Mouse (Mus musculus) hindbrain, embryonic 13.5 days (tissue): Measurements from ENCODE around the gene St6galnac1. TPM values are rescaled to one million over a fixed set of nuclear protein-coding genes. Genes with fewer than 3 reads are reported as not detected.

Experiments
- ATAC-seq: fragments of 200-750 bp; cut with Nextera tagmentation; 2 replicates; pipeline ENCODE4 v1.8.0; 2017; ENCODE audit warnings: moderate TSS enrichment; ENCODE audit not compliant: low FRiP score
- H3K27ac ChIP-seq: fragments of 300-500 bp; sonication (generic); 2 replicates; pipeline ENCODE4 v1.5.1; 2015; ENCODE audit warnings: inconsistent platforms, mild to moderate bottlenecking, moderate library complexity
- H3K27me3 ChIP-seq: fragments of 300-500 bp; sonication (generic); 2 replicates; pipeline ENCODE4 v1.6.1; 2015; ENCODE audit warnings: mild to moderate bottlenecking, inconsistent platforms
- H3K36me3 ChIP-seq: fragments of 300-500 bp; sonication (generic); 2 replicates; pipeline ENCODE4 v1.6.1; 2015; ENCODE audit warnings: mild to moderate bottlenecking, inconsistent platforms
- H3K4me1 ChIP-seq: fragments of 300-500 bp; sonication (generic); replicated peaks from 2 replicates; pipeline ENCODE4 v1.6.1; 2015; ENCODE audit warnings: inconsistent platforms
- H3K4me2 ChIP-seq: fragments of 300-500 bp; sonication (generic); 2 replicates; pipeline ENCODE4 v1.6.1; 2015; ENCODE audit warnings: inconsistent platforms, mild to moderate bottlenecking, moderate library complexity
- H3K4me3 ChIP-seq: fragments of 300-500 bp; sonication (generic); 2 replicates; pipeline ENCODE4 v1.5.1; 2015; ENCODE audit warnings: mild to moderate bottlenecking, inconsistent platforms
- H3K9ac ChIP-seq: fragments of 300-500 bp; sonication (generic); 2 replicates; pipeline ENCODE4 v1.6.1; 2015; ENCODE audit warnings: mild to moderate bottlenecking, inconsistent platforms
- H3K9me3 ChIP-seq: fragments of 300-500 bp; sonication (generic); 2 replicates; pipeline ENCODE4 v1.6.1; 2016; ENCODE audit warnings: inconsistent platforms
- WGBS: fragments of 180-500 bp; shearing (Covaris S2); methylation state at CpG from one replicate; pipeline ENCODE4 v1.1.7; 2015; 5-methylcytosine and 5-hydroxymethylcytosine counted together
- polyA plus RNA-seq: library from polyadenylated mRNA; unstranded; fragments of >200 nt; fragmentation: Nextera tagmentation; extraction: Ambion mirVana; gene quantifications from 2 replicates; pipeline ENCODE4 v1.2.1, GENCODE M21; 2015

The St6galnac1 gene
- polyA plus RNA-seq, 1 experiment from 2014 or later = not detected

DNA sequence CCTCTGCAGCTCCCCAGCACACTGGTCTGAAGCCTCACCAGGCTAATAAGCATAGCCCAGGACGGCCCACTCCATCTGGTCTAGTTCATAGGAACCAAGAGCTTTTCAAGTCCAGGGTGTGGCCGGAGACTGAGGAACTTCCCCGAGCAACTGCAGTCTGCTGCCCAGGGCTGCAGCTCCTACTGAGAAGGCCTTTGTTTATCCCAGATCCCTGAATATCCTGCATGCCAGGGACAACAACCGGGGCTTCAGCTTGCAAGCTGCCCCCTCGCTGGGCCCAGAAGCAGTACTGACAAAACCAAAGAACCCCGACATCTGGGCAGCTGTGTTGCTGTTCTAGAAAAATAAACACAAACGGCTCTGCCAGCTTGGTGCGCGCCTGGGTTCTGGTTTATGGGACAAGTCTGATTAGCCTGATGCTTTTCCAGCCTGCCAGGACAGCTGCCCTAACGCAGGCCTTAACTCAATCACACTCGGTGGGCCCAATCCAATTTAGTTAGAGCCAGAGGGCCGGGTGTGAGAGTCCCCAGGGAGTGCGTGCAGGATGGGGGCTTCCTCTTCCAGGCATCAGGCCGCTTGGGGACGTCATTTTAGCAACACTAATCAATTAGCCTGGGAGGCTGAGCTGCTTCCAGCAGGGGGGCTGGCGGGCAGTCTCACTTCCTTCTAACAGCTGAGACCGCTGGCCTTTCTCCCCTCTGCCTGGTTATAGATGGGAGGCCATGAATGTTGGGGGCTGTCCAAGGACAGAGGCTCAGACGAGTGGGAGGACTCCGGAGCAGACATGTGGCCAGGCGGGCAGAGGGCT is 39.0 kb upstream of the St6galnac1 start:
- Histone ChIP-seq H3K9ac (peak overlapping the region; percentile 61), H3K27ac (peak overlapping the region; percentile 100), H3K4me2 (peak overlapping the region; percentile 32), H3K36me3 (no peaks in the 10 kb centered on the region), H3K9me3 (no peaks in the 10 kb centered on the region), H3K4me3 (no peak overlapping the region), H3K27me3 (no peaks in the 10 kb centered on the region), H3K4me1 (peaks cover 84% of the 10 kb centered on the region)
- ATAC-seq = no peak
- WGBS = 3% methylated on average over 20 of the region's 20 CpGs

DNA sequence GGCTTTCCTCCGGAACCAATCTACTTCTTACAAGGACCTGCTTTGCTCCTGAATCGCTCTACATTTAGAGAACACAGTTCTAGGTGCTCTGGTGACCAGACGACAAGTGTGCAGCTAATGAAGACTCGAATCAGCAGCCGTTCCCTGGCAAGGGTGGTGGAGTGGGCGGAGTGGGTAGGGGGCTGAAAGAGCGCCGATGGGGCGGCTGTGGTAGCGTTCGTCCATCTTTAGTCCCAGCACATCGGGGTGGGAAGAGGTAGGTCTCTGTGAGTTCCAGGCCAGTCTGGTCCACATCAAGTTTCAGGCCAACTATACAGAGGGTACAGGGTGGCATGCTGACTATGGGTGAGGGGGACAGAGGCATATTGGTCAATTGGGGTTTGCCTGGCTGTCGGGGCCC is 38.3 kb upstream of the St6galnac1 start:
- Histone ChIP-seq H3K9ac (peak overlapping the region; percentile 61), H3K36me3 (no peaks in the 10 kb centered on the region), H3K27me3 (no peaks in the 10 kb centered on the region), H3K4me1 (peaks cover 83% of the 10 kb centered on the region), H3K4me2 (peak overlapping the region; percentile 32), H3K27ac (peak overlapping the region; percentile 100), H3K9me3 (no peaks in the 10 kb centered on the region), H3K4me3 (no peak overlapping the region)
- ATAC-seq = no peak
- WGBS = 57% methylated on average over 13 of the region's 13 CpGs

DNA sequence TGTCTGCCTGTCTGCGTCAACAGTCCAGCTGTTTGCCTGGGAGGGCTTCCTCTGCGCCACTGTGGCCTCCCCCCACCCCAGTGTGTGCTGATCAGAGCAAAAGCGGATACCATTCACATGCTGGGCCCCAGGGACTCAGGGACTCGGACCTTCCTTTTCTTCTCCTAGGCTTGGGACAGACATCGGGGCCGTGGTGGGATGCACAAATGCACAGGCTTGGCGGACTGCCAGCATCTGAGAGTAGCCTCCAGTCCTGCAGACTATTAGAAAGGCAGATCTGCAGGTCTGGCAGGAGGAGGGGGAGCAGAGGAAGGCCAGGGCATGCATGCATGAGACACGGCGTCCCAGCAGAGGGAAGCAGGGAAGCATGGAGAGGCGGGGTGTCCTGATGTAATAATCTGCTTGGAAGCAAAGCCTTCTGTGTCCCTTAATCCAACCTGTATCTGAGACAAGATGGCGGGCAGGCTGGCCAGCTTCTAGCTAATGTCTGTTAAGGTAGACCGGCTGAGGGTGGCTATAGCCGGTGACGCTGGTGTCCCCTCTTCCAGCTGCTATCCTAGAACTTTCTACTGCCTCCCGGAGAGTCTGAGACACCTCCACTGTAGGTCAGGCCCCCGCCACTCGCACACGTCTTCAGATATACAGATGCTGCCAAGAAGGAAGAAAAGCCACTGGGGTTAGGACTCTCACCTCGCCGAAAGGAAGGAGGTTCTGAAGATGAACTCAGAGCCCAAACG is 37.7 kb upstream of the St6galnac1 start:
- WGBS = 31% methylated on average over 21 of the region's 21 CpGs
- 0 out of 2 replicates have a peak, but pooled peaks have one; percentile 5 for ATAC-seq
- Histone ChIP-seq H3K4me1 (peaks cover 85% of the 10 kb centered on the region), H3K9me3 (no peaks in the 10 kb centered on the region), H3K9ac (peak overlapping the region; percentile 61), H3K36me3 (no peaks in the 10 kb centered on the region), H3K4me3 (no peak overlapping the region), H3K27me3 (no peaks in the 10 kb centered on the region), H3K4me2 (peak overlapping the region; percentile 32; the same call in 1 of the 2 replicates), H3K27ac (peak overlapping the region; percentile 100)

DNA sequence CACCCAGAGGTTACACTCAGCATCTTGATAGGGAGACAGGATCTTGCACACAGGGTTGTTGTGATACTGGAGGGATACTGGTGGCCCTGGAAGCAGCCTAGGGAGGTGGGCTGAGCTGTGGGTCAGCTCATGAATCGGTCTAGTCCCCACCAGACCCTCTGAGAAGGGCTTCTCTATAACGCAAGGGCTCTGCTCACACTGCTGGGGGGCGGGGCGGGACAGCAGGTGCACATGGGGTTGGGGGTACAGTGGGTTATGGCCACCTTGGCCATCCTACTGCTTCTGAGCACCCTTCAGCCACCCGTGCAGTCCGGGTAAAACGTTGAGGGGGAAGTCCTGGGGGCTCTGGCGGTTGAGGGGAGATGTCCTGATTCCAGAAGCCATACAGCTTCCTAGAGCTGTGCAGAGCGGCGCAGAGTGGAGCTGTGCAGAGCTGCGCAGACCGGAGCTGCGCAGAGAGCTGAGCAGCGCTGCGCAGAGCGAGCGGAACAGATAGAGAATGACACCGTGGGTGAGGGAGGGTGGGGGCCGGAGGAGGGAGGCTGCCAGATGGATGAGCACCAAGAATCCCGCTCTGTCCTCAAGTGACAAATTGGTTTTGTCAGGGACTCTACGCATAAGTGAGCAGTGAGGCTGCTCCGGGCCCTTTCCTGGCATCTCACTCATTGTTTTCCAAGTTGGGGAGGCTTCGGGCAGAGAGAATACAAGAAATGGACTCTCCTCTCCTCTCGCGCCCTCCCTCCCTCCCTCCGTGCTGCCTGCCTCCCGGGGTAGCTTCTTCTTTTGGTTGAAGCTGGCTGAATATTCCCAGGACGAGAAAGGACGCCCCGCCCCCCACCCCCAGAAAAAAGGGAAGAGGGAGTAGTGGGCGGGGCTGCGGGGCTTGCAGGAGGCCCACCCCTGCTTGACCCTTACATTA is 35.9 kb upstream of the St6galnac1 start:
- Histone ChIP-seq H3K27me3 (no peaks in the 10 kb centered on the region), H3K4me3 (peak overlapping the region; percentile 27), H3K27ac (peak overlapping the region; percentile 100), H3K9me3 (no peaks in the 10 kb centered on the region), H3K36me3 (no peaks in the 10 kb centered on the region), H3K4me1 (peaks cover 84% of the 10 kb centered on the region), H3K4me2 (peak overlapping the region; percentile 59), H3K9ac (peak overlapping the region; percentile 75)
- peak; percentile 93 for ATAC-seq
- 3% methylated on average over 32 of the region's 32 CpGs for WGBS

DNA sequence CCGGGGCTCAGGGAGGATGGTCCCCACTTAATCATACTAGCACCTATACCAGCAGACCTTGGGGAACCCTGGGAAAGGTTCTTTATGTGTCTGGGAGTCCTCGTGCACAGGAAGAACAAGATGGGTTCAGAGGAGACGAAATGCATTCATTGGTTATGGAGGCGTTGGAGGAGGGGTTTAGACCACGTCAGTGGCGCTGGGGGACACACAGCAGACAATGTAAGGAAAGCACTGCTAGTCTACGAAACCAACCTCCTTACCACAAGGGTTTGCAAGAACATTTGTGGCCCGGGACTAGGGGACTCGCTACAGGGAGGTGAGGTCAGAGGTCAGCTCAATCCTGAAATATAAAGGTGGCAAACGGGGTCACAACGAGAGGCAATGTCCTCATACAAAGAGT is 35.2 kb upstream of the St6galnac1 start:
- peak; percentile 21; the same call in 1 of the 2 replicates for ATAC-seq
- peak overlapping the region; percentile 100 for H3K27ac ChIP-seq
- peak overlapping the region; percentile 59 for H3K4me2 ChIP-seq
- WGBS = 28% methylated on average over 11 of the region's 11 CpGs
- no peaks in the 10 kb centered on the region for H3K9me3 ChIP-seq
- H3K4me1 ChIP-seq = peaks cover 80% of the 10 kb centered on the region
- peak overlapping the region; percentile 75 for H3K9ac ChIP-seq
- H3K27me3 ChIP-seq = no peaks in the 10 kb centered on the region
- H3K4me3 ChIP-seq = no peak overlapping the region
- no peaks in the 10 kb centered on the region for H3K36me3 ChIP-seq

DNA sequence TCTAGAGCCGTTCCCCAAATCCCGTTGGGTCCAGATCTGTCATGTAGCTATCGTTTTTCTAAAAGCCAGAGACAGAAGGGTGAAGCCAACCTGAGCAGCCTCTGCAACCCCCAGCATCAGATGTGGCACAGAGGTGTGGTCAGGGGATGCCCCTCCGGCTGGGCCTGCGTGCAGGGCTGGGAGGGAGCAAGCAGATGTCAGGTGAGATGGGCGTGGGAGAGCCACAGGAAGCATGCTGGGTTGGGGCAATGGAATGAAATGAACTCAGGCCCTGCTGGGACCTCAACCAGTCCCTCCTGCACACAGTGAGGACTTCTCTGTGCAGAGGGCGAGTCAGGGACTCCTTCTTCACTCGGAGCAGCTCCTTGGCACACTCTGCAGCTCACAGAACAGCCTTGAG is 34.2 kb upstream of the St6galnac1 start:
- Histone ChIP-seq H3K4me2 (no peak overlapping the region), H3K4me1 (peaks cover 70% of the 10 kb centered on the region), H3K36me3 (no peaks in the 10 kb centered on the region), H3K4me3 (no peak overlapping the region), H3K27ac (peak overlapping the region; percentile 100), H3K9me3 (no peaks in the 10 kb centered on the region), H3K9ac (peak overlapping the region; percentile 60), H3K27me3 (no peaks in the 10 kb centered on the region)
- ATAC-seq = no peak
- 77% methylated on average over 8 of the region's 8 CpGs for WGBS

DNA sequence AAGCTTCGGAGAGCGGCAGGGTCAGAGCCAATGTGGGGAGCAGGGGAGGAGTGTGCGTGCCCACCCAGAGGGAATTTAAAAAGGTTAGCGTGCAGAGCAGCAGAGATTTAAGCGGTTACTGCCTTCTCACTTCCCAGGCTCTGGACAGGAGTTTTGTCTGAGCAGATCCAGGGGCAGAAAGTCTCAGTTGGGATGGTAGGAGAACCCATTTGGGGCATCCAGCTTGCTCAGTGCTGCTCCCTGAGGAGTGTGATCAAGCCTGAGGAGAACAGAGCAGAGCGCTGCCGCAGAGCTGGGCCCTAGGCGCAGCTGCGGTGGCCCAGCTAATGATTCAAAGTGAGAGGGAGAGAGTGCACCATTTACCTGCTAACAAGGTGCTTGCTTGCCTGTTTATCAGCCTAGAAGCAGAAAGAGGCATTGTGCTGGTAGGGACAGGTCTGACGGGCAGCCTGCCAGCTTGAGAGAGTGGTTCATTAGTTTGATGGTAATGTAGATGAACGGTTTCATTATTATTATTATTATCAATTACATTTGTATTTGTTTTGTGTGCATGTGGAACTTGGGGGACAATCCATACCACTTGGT is 33.6 kb upstream of the St6galnac1 start:
- no peaks in the 10 kb centered on the region for H3K9me3 ChIP-seq
- ATAC-seq = no peak
- H3K27me3 ChIP-seq = no peaks in the 10 kb centered on the region
- H3K9ac ChIP-seq = peak overlapping the region; percentile 60; the same call in 1 of the 2 replicates
- peaks cover 64% of the 10 kb centered on the region for H3K4me1 ChIP-seq
- H3K36me3 ChIP-seq = no peaks in the 10 kb centered on the region; the same call in 1 of the 2 replicates
- WGBS = 75% methylated on average over 11 of the region's 11 CpGs
- H3K4me3 ChIP-seq = no peak overlapping the region
- no peak overlapping the region for H3K4me2 ChIP-seq
- peak overlapping the region; percentile 100 for H3K27ac ChIP-seq

DNA sequence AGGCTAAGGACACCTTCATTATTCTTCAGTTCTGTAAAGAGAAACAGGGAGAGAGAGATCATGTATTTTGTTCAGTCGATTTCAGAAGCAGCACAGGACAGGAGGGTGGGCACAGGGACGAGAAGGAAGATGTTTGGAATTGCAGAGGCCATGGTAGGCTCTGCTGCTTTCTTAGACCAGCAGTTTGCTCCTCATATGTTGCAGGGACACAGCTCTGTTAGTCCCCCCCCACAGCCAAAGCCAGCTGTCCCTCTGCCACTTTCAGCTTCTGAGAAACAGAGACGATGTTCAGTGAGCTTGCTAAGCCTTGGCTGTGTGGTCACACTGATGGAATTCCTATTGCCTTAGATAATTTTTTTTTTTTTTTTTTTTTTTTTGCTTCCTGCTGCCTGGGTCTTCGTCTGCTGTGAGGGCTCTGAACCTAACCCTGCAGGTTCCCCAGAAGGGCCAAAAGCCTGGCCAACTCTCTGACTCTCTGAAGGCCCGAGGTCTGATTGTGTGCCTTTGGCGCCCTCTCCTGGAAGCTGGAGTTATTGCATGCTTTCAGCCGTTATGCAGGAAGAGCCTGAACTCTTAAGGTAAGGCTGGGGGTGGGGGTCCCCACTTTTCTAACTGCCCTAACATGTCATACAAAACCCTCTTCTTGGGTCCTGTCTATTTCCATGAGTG is 32.8 kb upstream of the St6galnac1 start:
- Histone ChIP-seq H3K9ac (peak overlapping the region; percentile 49; the same call in 1 of the 2 replicates), H3K27me3 (no peaks in the 10 kb centered on the region), H3K9me3 (no peaks in the 10 kb centered on the region), H3K36me3 (no peaks in the 10 kb centered on the region; the same call in 1 of the 2 replicates), H3K27ac (peak overlapping the region; percentile 69), H3K4me1 (peaks cover 56% of the 10 kb centered on the region), H3K4me2 (no peak overlapping the region), H3K4me3 (no peak overlapping the region)
- WGBS = 28% methylated on average over 7 of the region's 7 CpGs
- ATAC-seq = no peak

DNA sequence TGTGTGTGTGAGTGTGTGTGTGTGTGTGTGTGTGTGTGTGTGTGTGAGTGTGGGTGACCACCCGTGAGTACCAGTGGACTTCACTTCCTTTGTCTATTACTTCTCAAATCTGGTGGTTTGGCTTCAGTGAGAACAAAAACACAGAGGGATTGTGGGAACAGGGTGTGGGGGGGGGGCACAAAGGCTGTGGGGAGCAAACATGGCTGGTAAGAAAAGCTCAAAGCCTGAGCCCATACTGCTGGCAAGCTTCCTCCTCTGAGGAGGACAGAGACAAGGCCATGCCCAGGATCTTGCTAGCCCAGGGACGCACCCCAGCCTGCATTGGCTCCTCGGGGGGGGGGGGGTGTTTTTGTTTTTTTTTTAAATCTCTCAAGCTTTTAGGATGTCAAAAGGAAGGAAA is 32.2 kb upstream of the St6galnac1 start:
- no peaks in the 10 kb centered on the region for H3K9me3 ChIP-seq
- H3K4me1 ChIP-seq = peaks cover 50% of the 10 kb centered on the region
- no peak for ATAC-seq
- H3K4me3 ChIP-seq = no peak overlapping the region
- peaks cover 5% of the 10 kb centered on the region for H3K36me3 ChIP-seq
- 77% methylated on average over 3 of the region's 3 CpGs for WGBS
- H3K27ac ChIP-seq = peak overlapping the region; percentile 69; the same call in 1 of the 2 replicates
- H3K27me3 ChIP-seq = no peaks in the 10 kb centered on the region
- H3K4me2 ChIP-seq = no peak overlapping the region
- H3K9ac ChIP-seq = 0 out of 2 replicates have a peak overlapping the region, but pooled peaks have one; percentile 13

DNA sequence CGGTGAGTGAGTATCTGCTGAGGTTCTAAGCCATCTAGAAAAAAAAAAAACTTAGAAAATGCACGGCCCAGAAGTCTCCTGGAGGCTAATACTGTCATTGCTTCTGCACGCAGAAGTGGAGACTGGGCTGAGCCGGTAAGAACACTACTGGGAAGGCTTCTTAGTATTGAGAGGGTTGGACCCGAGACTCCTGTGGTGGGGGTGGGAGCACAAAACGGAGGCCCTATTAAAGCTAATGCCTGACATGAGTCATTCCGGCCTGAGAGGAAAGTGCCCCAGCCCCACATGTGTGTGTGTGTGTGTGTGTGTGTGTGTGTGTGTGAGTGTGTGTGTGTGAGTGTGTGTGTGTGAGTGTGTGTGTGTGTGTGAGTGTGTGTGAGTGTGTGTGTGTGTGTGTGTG is 31.8 kb upstream of the St6galnac1 start:
- H3K9me3 ChIP-seq = no peaks in the 10 kb centered on the region
- H3K27ac ChIP-seq = no peak overlapping the region
- 64% methylated on average over 7 of the region's 7 CpGs for WGBS
- H3K27me3 ChIP-seq = no peaks in the 10 kb centered on the region
- H3K4me3 ChIP-seq = no peak overlapping the region
- H3K9ac ChIP-seq = no peak overlapping the region
- H3K36me3 ChIP-seq = peaks cover 6% of the 10 kb centered on the region
- no peak overlapping the region for H3K4me2 ChIP-seq
- H3K4me1 ChIP-seq = peaks cover 46% of the 10 kb centered on the region
- ATAC-seq = no peak
